Mouse (Mus musculus) midbrain, postnatal 0 days (tissue): Measurements from ENCODE around the gene Ntm. TPM values are rescaled to one million over a fixed set of nuclear protein-coding genes. Genes with fewer than 3 reads are reported as not detected.

Experiments
- ATAC-seq: fragments of 200-750 bp; cut with Nextera tagmentation; 2 replicates; pipeline ENCODE4 v1.8.0; 2017; ENCODE audit warnings: moderate number of reproducible peaks, mild to moderate bottlenecking, moderate TSS enrichment, moderate library complexity; ENCODE audit not compliant: low FRiP score
- DNase-seq: peaks from one replicate; pipeline ENCODE4 v3.0.0-alpha.2; 2015; ENCODE audit warnings: low spot score
- H3K27ac ChIP-seq: fragments of 300-500 bp; sonication (generic); 2 replicates; pipeline ENCODE4 v1.5.1; 2014; ENCODE audit warnings: low read depth, mild to moderate bottlenecking, low read length, mixed read lengths
- H3K27me3 ChIP-seq: fragments of 300-500 bp; sonication (generic); 2 replicates; pipeline ENCODE4 v1.6.1; 2014; ENCODE audit warnings: low read length, control low read depth, mixed read lengths; ENCODE audit not compliant: insufficient read depth
- H3K36me3 ChIP-seq: fragments of 300-500 bp; sonication (generic); 2 replicates; pipeline ENCODE4 v1.6.1; 2014; ENCODE audit warnings: low read length, control low read depth, mixed read lengths; ENCODE audit not compliant: insufficient read depth
- H3K4me1 ChIP-seq: fragments of 300-500 bp; sonication (generic); 2 replicates; pipeline ENCODE4 v1.6.1; 2014; ENCODE audit warnings: mild to moderate bottlenecking, control low read depth, antibody characterized with exemption, low read length, mixed read lengths; ENCODE audit not compliant: insufficient read depth
- H3K4me2 ChIP-seq: fragments of 300-500 bp; sonication (generic); 2 replicates; pipeline ENCODE4 v1.6.1; 2014; ENCODE audit warnings: low read depth, mild to moderate bottlenecking, low read length, mixed read lengths; ENCODE audit not compliant: poor library complexity, severe bottlenecking
- H3K4me3 ChIP-seq: fragments of 300-500 bp; sonication (generic); 2 replicates; pipeline ENCODE4 v1.5.1; 2014; ENCODE audit warnings: low read depth, mild to moderate bottlenecking, low read length, moderate library complexity
- H3K9ac ChIP-seq: fragments of 300-500 bp; sonication (generic); replicated peaks from 2 replicates; pipeline ENCODE4 v1.6.1; 2014; ENCODE audit warnings: mild to moderate bottlenecking, low read length, moderate library complexity, mixed read lengths; ENCODE audit not compliant: poor library complexity, severe bottlenecking
- H3K9me3 ChIP-seq: fragments of 300-500 bp; sonication (generic); 2 replicates; pipeline ENCODE4 v1.6.1; 2016; ENCODE audit warnings: low read length, control low read depth
- CTCF ChIP-seq: IDR thresholded peaks from 2 replicates; pipeline ENCODE4 v1.5.1; 2016; ENCODE audit warnings: antibody characterized with exemption, mild to moderate bottlenecking
- WGBS: fragments of 180-500 bp; shearing (Covaris S2); extraction: QIAGEN DNeasy Blood & Tissue Kit; methylation state at CpG from one replicate; pipeline ENCODE4 v1.1.7; 2014; 5-methylcytosine and 5-hydroxymethylcytosine counted together
- polyA plus RNA-seq: library from polyadenylated mRNA; unstranded; fragments of >200 nt; fragmentation: Nextera tagmentation; extraction: Ambion mirVana; gene quantifications from 2 replicates; pipeline ENCODE4 v1.2.1, GENCODE M21; 2015
- total RNA-seq: library from RNA; depleted of rRNA; stranded (reverse); fragments of >200 nt; gene quantifications from 2 replicates; pipeline ENCODE4 v1.2.3, GENCODE M21; 2014

Ntm gene
- total and polyA plus RNA-seq, 2 experiments from 2014 or later: 244 to 322 TPM

GRCm38 (mm10) chr9:29242497-29243422, 720.2 kb downstream of the Ntm start:
- WGBS: 66% methylated on average over 8 of the region's 8 CpGs
- ATAC-seq: no peak
- H3K27me3 ChIP-seq: no peaks in the 10 kb centered on the region
- no peak overlapping the region for H3K4me3 ChIP-seq
- H3K9ac ChIP-seq: no peak overlapping the region
- no peak overlapping the region for H3K4me2 ChIP-seq
- no peak for TF ChIP-seq CTCF
- H3K36me3 ChIP-seq: no peaks in the 10 kb centered on the region
- H3K27ac ChIP-seq: no peak overlapping the region
- no peak for DNase-seq
- no peaks in the 10 kb centered on the region for H3K9me3 ChIP-seq
- no peaks in the 10 kb centered on the region for H3K4me1 ChIP-seq

GRCm38 (mm10) chr9:29240797-29241196, 722.1 kb downstream of the Ntm start:
- no peak for DNase-seq
- no peak for TF ChIP-seq CTCF
- no peak overlapping the region for H3K4me2 ChIP-seq
- H3K4me3 ChIP-seq: no peak overlapping the region
- H3K27me3 ChIP-seq: no peaks in the 10 kb centered on the region
- H3K9me3 ChIP-seq: no peaks in the 10 kb centered on the region
- no peaks in the 10 kb centered on the region for H3K4me1 ChIP-seq
- ATAC-seq: no peak
- no peak overlapping the region for H3K27ac ChIP-seq
- H3K36me3 ChIP-seq: no peaks in the 10 kb centered on the region
- 85% methylated on average over 2 of the region's 2 CpGs for WGBS
- no peak overlapping the region for H3K9ac ChIP-seq

- Histone ChIP-seq H3K27ac (no peak overlapping the region), H3K9ac (no peak overlapping the region), H3K4me1 (no peaks in the 10 kb centered on the region), H3K27me3 (no peaks in the 10 kb centered on the region), H3K9me3 (no peaks in the 10 kb centered on the region), H3K4me3 (no peak overlapping the region), H3K36me3 (no peaks in the 10 kb centered on the region), H3K4me2 (no peak overlapping the region)
- ATAC-seq (no peak), DNase-seq (no peak)
- WGBS: 88% methylated on average over 3 of the region's 3 CpGs
- TF ChIP-seq CTCF: no peak
These were observed 724.0 kb downstream of the Ntm start for GRCm38 (mm10) chr9:29238973-29239372.

- Histone ChIP-seq H3K36me3 (no peaks in the 10 kb centered on the region), H3K27me3 (no peaks in the 10 kb centered on the region), H3K27ac (no peak overlapping the region), H3K9me3 (no peaks in the 10 kb centered on the region), H3K4me2 (no peak overlapping the region), H3K4me3 (no peak overlapping the region), H3K4me1 (peaks cover 5% of the 10 kb centered on the region; the same call in 1 of the 2 replicates), H3K9ac (no peak overlapping the region)
- DNase-seq: no peak
- TF ChIP-seq CTCF: no peak
- 92% methylated on average over 3 of the region's 3 CpGs for WGBS
- ATAC-seq: no peak
These were observed 726.2 kb downstream of the Ntm start for GRCm38 (mm10) chr9:29236752-29237151.

- WGBS: 82% methylated on average over 4 of the region's 4 CpGs
- TF ChIP-seq CTCF: no peak
- H3K4me2 ChIP-seq: no peak overlapping the region
- DNase-seq (no peak), ATAC-seq (no peak)
- H3K4me3 ChIP-seq: no peak overlapping the region
- H3K9me3 ChIP-seq: no peaks in the 10 kb centered on the region
- H3K4me1 ChIP-seq: peaks cover 14% of the 10 kb centered on the region; the same call in 1 of the 2 replicates
- H3K36me3 ChIP-seq: no peaks in the 10 kb centered on the region
- H3K9ac ChIP-seq: no peak overlapping the region
- no peak overlapping the region for H3K27ac ChIP-seq
- no peaks in the 10 kb centered on the region for H3K27me3 ChIP-seq
These were observed 735.2 kb downstream of the Ntm start for GRCm38 (mm10) chr9:29227747-29228146.

- TF ChIP-seq CTCF: no peak
- Histone ChIP-seq H3K4me2 (no peak overlapping the region), H3K9me3 (no peaks in the 10 kb centered on the region), H3K36me3 (no peaks in the 10 kb centered on the region), H3K4me1 (0 out of 2 replicates have a peak, but pooled peaks cover 9% of the 10 kb centered on the region), H3K27me3 (no peaks in the 10 kb centered on the region), H3K4me3 (no peak overlapping the region), H3K27ac (no peak overlapping the region), H3K9ac (no peak overlapping the region)
- DNase-seq: no peak
- ATAC-seq: no peak
- WGBS: 51% methylated on average over 10 of the region's 10 CpGs
These were observed 739.9 kb downstream of the Ntm start for GRCm38 (mm10) chr9:29222915-29223545.
